Mouse (Mus musculus) intestine, postnatal 0 days (tissue): ENCODE data around the gene Esrrg. TPM values are rescaled to one million over a fixed set of nuclear protein-coding genes. Genes with fewer than 3 reads are reported as not detected.

ENCODE experiments used
- ATAC-seq: fragments of 200-750 bp; cut with Nextera tagmentation; 2 replicates; pipeline ENCODE4 v1.8.0; 2017; ENCODE audit warnings: mild to moderate bottlenecking, moderate TSS enrichment, moderate library complexity
- H3K27ac ChIP-seq: fragments of 300-500 bp; sonication (generic); 2 replicates; pipeline ENCODE4 v1.5.1; 2014; ENCODE audit warnings: mild to moderate bottlenecking, low read depth, low read length, moderate library complexity
- H3K27me3 ChIP-seq: fragments of 300-500 bp; sonication (generic); replicated peaks from 2 replicates; pipeline ENCODE4 v1.6.1; 2014; ENCODE audit warnings: low read length, mixed read lengths; ENCODE audit not compliant: control insufficient read depth, insufficient read depth
- H3K36me3 ChIP-seq: fragments of 300-500 bp; sonication (generic); 2 replicates; pipeline ENCODE4 v1.6.1; 2014; ENCODE audit warnings: mild to moderate bottlenecking, moderate library complexity; ENCODE audit not compliant: control insufficient read depth, insufficient read depth
- H3K4me1 ChIP-seq: fragments of 300-500 bp; sonication (generic); replicated peaks from 2 replicates; pipeline ENCODE4 v1.6.1; 2014; ENCODE audit warnings: antibody characterized with exemption, low read length, mixed read lengths; ENCODE audit not compliant: control insufficient read depth, insufficient read depth
- H3K4me2 ChIP-seq: fragments of 300-500 bp; sonication (generic); replicated peaks from 2 replicates; pipeline ENCODE4 v1.6.1; 2014; ENCODE audit warnings: low read depth, mild to moderate bottlenecking, moderate library complexity
- H3K4me3 ChIP-seq: fragments of 300-500 bp; sonication (generic); 2 replicates; pipeline ENCODE4 v1.5.1; 2014; ENCODE audit warnings: low read depth, low read length
- H3K9ac ChIP-seq: fragments of 300-500 bp; sonication (generic); 2 replicates; pipeline ENCODE4 v1.6.1; 2014; ENCODE audit warnings: mild to moderate bottlenecking, low read depth, low read length
- H3K9me3 ChIP-seq: fragments of 300-500 bp; sonication (generic); 2 replicates; pipeline ENCODE4 v1.6.1; 2016; ENCODE audit warnings: mixed run types; ENCODE audit not compliant: control insufficient read depth
- CTCF ChIP-seq: sonication (generic); IDR thresholded peaks from 2 replicates; pipeline ENCODE4 v1.5.1; 2016; ENCODE audit warnings: low read depth, mild to moderate bottlenecking, control low read depth, antibody characterized with exemption, moderate library complexity
- WGBS: fragments of 180-500 bp; shearing (Covaris S2); extraction: QIAGEN DNeasy Blood & Tissue Kit; methylation state at CpG from one replicate; pipeline ENCODE4 v1.1.7; 2014; 5-methylcytosine and 5-hydroxymethylcytosine counted together
- polyA plus RNA-seq: library from polyadenylated mRNA; unstranded; fragments of >200 nt; fragmentation: Nextera tagmentation; extraction: Ambion mirVana; gene quantifications from 2 replicates; pipeline ENCODE4 v1.2.1, GENCODE M21; 2015

The Esrrg gene
- polyA plus RNA-seq, 1 experiment from 2014 or later: 1.2 TPM

GRCm38 (mm10) chr1:188157237-188157955 is 548.8 kb downstream of the Esrrg start:
- Histone ChIP-seq H3K4me1 (no peaks in the 10 kb centered on the region), H3K36me3 (no peaks in the 10 kb centered on the region), H3K27me3 (no peaks in the 10 kb centered on the region), H3K9me3 (no peaks in the 10 kb centered on the region), H3K27ac (no peak overlapping the region), H3K4me2 (no peak overlapping the region), H3K9ac (no peak overlapping the region), H3K4me3 (no peak overlapping the region)
- no peak for ATAC-seq
- WGBS: 82% methylated on average over 7 of the region's 7 CpGs
- no peak for TF ChIP-seq CTCF

- Histone ChIP-seq H3K9me3 (no peaks in the 10 kb centered on the region), H3K4me1 (no peaks in the 10 kb centered on the region), H3K27ac (no peak overlapping the region), H3K4me3 (no peak overlapping the region), H3K36me3 (no peaks in the 10 kb centered on the region), H3K4me2 (no peak overlapping the region), H3K9ac (no peak overlapping the region), H3K27me3 (no peaks in the 10 kb centered on the region)
- TF ChIP-seq CTCF: no peak
- ATAC-seq: no peak
- WGBS: 83% methylated on average over 1 of the region's 1 CpGs
Measured at GRCm38 (mm10) chr1:188158675-188159074, 550.1 kb downstream of the Esrrg start.

GRCm38 (mm10) chr1:188159108-188159507 is 550.5 kb downstream of the Esrrg start:
- H3K27me3 ChIP-seq: no peaks in the 10 kb centered on the region
- no peak overlapping the region for H3K4me3 ChIP-seq
- no peak for TF ChIP-seq CTCF
- H3K27ac ChIP-seq: no peak overlapping the region
- no peak overlapping the region for H3K4me2 ChIP-seq
- ATAC-seq: no peak
- no peaks in the 10 kb centered on the region for H3K4me1 ChIP-seq
- no peaks in the 10 kb centered on the region for H3K36me3 ChIP-seq
- WGBS: 90% methylated on average over 2 of the region's 2 CpGs
- no peak overlapping the region for H3K9ac ChIP-seq
- no peaks in the 10 kb centered on the region for H3K9me3 ChIP-seq

GRCm38 (mm10) chr1:188163058-188163457 is 554.5 kb downstream of the Esrrg start:
- Histone ChIP-seq H3K4me3 (no peak overlapping the region), H3K36me3 (no peaks in the 10 kb centered on the region), H3K27ac (no peak overlapping the region), H3K9ac (no peak overlapping the region), H3K27me3 (no peaks in the 10 kb centered on the region), H3K9me3 (no peaks in the 10 kb centered on the region), H3K4me1 (no peaks in the 10 kb centered on the region), H3K4me2 (no peak overlapping the region)
- TF ChIP-seq CTCF: no peak
- no peak for ATAC-seq

GRCm38 (mm10) chr1:188164251-188164650 is 555.7 kb downstream of the Esrrg start:
- Histone ChIP-seq H3K27ac (no peak overlapping the region), H3K9ac (no peak overlapping the region), H3K27me3 (no peaks in the 10 kb centered on the region), H3K9me3 (no peaks in the 10 kb centered on the region), H3K4me1 (no peaks in the 10 kb centered on the region), H3K4me3 (no peak overlapping the region), H3K36me3 (no peaks in the 10 kb centered on the region), H3K4me2 (no peak overlapping the region)
- no peak for TF ChIP-seq CTCF
- no peak for ATAC-seq
- 65% methylated on average over 6 of the region's 6 CpGs for WGBS

DNA sequence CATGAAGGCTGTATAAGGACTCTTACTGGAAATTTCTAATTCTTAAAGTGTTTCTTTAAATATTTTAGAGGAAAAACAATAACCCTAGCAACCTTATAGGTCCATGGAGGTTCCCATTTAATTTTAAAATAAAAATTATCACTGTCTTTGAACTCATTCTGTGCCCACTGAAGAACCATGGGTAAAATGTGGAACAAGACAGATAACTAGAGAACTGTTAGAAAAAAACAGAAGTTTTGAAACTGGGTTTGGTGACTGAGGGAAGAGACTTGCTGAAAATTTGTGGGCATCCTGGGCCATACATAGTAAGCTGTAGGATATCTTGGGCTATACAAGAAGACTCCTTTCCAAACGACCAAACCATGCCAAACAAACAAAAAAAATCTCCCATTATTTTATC is 565.3 kb downstream of the Esrrg start:
- no peaks in the 10 kb centered on the region for H3K9me3 ChIP-seq
- H3K27me3 ChIP-seq: no peaks in the 10 kb centered on the region
- no peak for ATAC-seq
- no peak overlapping the region for H3K4me2 ChIP-seq
- no peaks in the 10 kb centered on the region for H3K36me3 ChIP-seq
- 64% methylated on average over 1 of the region's 1 CpGs for WGBS
- no peak overlapping the region for H3K9ac ChIP-seq
- no peaks in the 10 kb centered on the region for H3K4me1 ChIP-seq
- H3K27ac ChIP-seq: no peak overlapping the region
- TF ChIP-seq CTCF: no peak
- no peak overlapping the region for H3K4me3 ChIP-seq
